Mouse (Mus musculus) intestine, embryonic 15.5 days (tissue): ENCODE data around the gene Wrap53. TPM values are rescaled to one million over a fixed set of nuclear protein-coding genes. Genes with fewer than 3 reads are reported as not detected.
A peak's percentile ranks its signal among the peaks of the same experiment; 100 is the strongest.
"Not testable (repeated sequence)": the region's sequence is repeated elsewhere in the genome, so short reads cannot be mapped to it uniquely, and the experiment has no call there.

Source experiments
- ATAC-seq: fragments of 200-750 bp; cut with Nextera tagmentation; 2 replicates; pipeline ENCODE4 v1.8.0; 2017; ENCODE audit warnings: moderate TSS enrichment, moderate library complexity
- H3K27ac ChIP-seq: fragments of 300-500 bp; sonication (generic); 2 replicates; pipeline ENCODE4 v1.5.1; 2015; ENCODE audit warnings: mild to moderate bottlenecking, inconsistent platforms
- H3K27me3 ChIP-seq: fragments of 300-500 bp; sonication (generic); replicated peaks from 2 replicates; pipeline ENCODE4 v1.6.1; 2015; ENCODE audit warnings: inconsistent platforms
- H3K36me3 ChIP-seq: fragments of 300-500 bp; sonication (generic); 2 replicates; pipeline ENCODE4 v1.6.1; 2015; ENCODE audit warnings: inconsistent platforms
- H3K4me1 ChIP-seq: fragments of 300-500 bp; sonication (generic); replicated peaks from 2 replicates; pipeline ENCODE4 v1.6.1; 2015; ENCODE audit warnings: inconsistent platforms
- H3K4me2 ChIP-seq: fragments of 300-500 bp; sonication (generic); replicated peaks from 2 replicates; pipeline ENCODE4 v1.6.1; 2015; ENCODE audit warnings: mild to moderate bottlenecking, inconsistent platforms
- H3K4me3 ChIP-seq: fragments of 300-500 bp; sonication (generic); replicated peaks from 2 replicates; pipeline ENCODE4 v1.5.1; 2015; ENCODE audit warnings: inconsistent platforms
- H3K9ac ChIP-seq: fragments of 300-500 bp; sonication (generic); 2 replicates; pipeline ENCODE4 v1.6.1; 2015; ENCODE audit warnings: inconsistent platforms
- H3K9me3 ChIP-seq: fragments of 300-500 bp; sonication (generic); 2 replicates; pipeline ENCODE4 v1.6.1; 2016; ENCODE audit warnings: inconsistent platforms
- WGBS: fragments of 180-500 bp; shearing (Covaris S2); methylation state at CpG from one replicate; pipeline ENCODE4 v1.1.7; 2015; 5-methylcytosine and 5-hydroxymethylcytosine counted together
- polyA plus RNA-seq: library from polyadenylated mRNA; unstranded; fragments of >200 nt; fragmentation: Nextera tagmentation; extraction: Ambion mirVana; gene quantifications from 2 replicates; pipeline ENCODE4 v1.2.1, GENCODE M21; 2015

The Wrap53 gene
- 25.1 and 25.6 TPM in 2 replicates for polyA plus RNA-seq

DNA sequence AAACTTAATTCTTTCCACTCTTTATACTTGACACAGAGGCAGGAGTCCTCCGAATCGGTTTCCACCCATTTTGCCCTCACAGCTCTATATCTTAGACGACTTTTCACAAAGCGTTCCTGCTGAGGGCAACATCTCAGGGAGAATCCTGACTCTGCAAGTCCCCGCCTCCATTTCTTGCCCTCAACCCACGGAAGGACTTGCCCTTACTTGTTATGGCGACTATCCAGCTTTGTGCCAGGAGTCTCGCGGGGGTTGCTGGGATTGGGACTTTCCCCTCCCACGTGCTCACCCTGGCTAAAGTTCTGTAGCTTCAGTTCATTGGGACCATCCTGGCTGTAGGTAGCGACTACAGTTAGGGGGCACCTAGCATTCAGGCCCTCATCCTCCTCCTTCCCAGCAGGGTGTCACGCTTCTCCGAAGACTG, at the start of gene Wrap53, which contains the start of gene Trp53:
TSS of gene Wrap53 (minus strand) at position 165 of the 424 bp plus-strand sequence.
TSS of gene Trp53 (plus strand) at position 269 of the 424 bp plus-strand sequence.
- peak within 1 kb of the TSS; percentile 72 for H3K9ac ChIP-seq
- no peaks in the 10 kb centered on the region for H3K36me3 ChIP-seq
- H3K27me3 ChIP-seq: no peaks in the 10 kb centered on the region
- H3K4me2 ChIP-seq: peak within 1 kb of the TSS; percentile 83
- peak within 1 kb of the TSS; percentile 73 for H3K4me3 ChIP-seq
- WGBS: under 1% methylated on average over 13 of the region's 13 CpGs
- no peaks in the 10 kb centered on the region for H3K9me3 ChIP-seq
- peaks cover 28% of the 10 kb centered on the region for H3K4me1 ChIP-seq
- ATAC-seq: peak; percentile 68
- peak within 1 kb of the TSS; percentile 94 for H3K27ac ChIP-seq

DNA sequence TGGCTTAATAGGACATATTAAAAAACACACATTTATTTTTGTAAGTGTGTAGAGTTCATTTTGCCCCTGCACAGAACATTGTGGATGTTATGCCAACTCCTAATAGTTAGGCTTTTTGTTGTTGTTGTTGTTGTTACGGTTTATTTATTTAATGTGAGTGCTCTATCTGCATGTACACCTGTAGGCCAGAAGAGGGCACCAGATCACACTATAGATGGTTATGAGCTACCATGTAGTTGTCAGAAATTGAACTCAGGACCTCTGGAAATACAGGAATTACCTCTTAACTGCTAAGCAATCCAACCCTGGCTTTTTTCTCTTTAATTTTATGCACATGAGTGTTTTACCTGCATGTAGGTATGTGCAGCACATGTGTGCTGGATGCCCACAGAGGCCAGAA, 49.7 kb upstream of the Wrap53 start:
- Histone ChIP-seq H3K27ac (no peak overlapping the region), H3K27me3 (no peaks in the 10 kb centered on the region), H3K4me3 (no peak overlapping the region), H3K9ac (no peak overlapping the region), H3K4me2 (no peak overlapping the region), H3K36me3 (no peaks in the 10 kb centered on the region), H3K9me3 (no peaks in the 10 kb centered on the region), H3K4me1 (peaks cover 4% of the 10 kb centered on the region; the same call in 1 of the 2 replicates)
- WGBS: 80% methylated on average over 1 of the region's 1 CpGs
- ATAC-seq: no peak

DNA sequence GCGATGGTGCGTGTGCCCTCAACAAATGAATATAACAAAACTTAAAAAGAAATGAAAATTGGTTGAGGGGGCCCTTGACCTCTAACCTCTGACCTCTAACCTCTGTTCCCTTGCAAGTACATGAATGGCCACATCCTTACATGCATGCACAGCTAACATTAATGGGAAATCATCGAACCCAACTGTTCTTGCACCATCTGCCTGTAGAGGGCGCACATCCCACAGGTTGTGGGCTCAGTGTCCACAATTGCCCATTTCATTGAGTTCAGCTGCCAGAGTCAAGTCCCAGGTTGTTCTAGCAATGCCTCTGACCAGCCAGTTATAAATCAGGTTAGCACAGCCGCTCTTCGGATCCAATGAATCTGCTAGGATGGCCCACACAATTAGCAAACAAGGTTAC, 48.2 kb upstream of the Wrap53 start:
- no peaks in the 10 kb centered on the region for H3K27me3 ChIP-seq
- 36% methylated on average over 6 of the region's 6 CpGs for WGBS
- no peak overlapping the region for H3K4me3 ChIP-seq
- no peak overlapping the region for H3K9ac ChIP-seq
- ATAC-seq: no peak
- H3K36me3 ChIP-seq: no peaks in the 10 kb centered on the region
- no peak overlapping the region for H3K27ac ChIP-seq
- no peaks in the 10 kb centered on the region for H3K4me1 ChIP-seq
- no peak overlapping the region for H3K4me2 ChIP-seq
- H3K9me3 ChIP-seq: no peaks in the 10 kb centered on the region

DNA sequence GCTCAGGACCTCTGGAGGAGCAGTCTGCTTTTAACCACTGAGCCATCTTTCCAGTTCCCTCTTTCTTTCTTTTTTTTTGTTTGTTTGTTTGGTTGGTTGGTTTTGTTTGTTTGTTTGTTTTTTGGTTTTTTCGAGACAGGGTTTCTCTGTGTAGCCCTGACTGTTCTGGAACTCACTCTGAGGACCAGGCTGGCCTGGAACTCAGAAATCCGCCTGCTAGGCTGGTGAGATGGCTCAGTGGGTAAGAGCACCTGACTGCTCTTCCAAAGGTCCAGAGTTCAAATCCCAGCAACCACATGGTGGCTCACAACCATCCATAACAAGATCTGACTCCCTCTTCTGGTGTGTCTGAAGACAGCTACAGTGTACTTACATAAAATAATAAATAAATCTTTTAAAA, 44.3 kb upstream of the Wrap53 start:
- not testable (repeated sequence) for H3K9me3 ChIP-seq, ATAC-seq, H3K4me3 ChIP-seq, H3K4me2 ChIP-seq, H3K36me3 ChIP-seq, H3K27me3 ChIP-seq, H3K9ac ChIP-seq, H3K27ac ChIP-seq, H3K4me1 ChIP-seq
- 90% methylated on average over 2 of the region's 2 CpGs for WGBS

DNA sequence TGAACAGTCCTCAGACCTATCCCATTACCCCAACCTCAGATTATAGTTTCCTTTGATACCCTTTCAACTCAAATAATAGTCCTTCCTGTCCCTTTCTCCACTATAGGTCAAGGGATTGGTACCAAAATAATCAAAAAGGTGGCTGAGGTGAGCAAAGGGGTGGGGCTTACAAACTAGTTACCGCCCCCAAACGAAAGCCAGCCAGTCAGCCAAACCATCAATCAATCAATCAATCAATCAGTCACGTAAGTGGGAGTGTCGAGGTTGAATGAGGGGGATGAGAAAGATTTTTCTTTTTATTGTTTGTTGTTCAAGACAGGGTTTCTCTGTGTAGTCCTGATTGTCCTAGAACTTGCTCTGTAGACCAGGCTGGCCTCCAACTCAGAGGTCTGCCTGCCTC, 43.0 kb upstream of the Wrap53 start:
- Histone ChIP-seq H3K4me3 (no peak overlapping the region), H3K9ac (no peak overlapping the region), H3K4me1 (peaks cover 10% of the 10 kb centered on the region; the same call in 1 of the 2 replicates), H3K9me3 (no peaks in the 10 kb centered on the region), H3K27me3 (no peaks in the 10 kb centered on the region), H3K36me3 (no peaks in the 10 kb centered on the region), H3K4me2 (peak overlapping the region; percentile 81), H3K27ac (no peak overlapping the region)
- 78% methylated on average over 4 of the region's 4 CpGs for WGBS
- no peak for ATAC-seq

DNA sequence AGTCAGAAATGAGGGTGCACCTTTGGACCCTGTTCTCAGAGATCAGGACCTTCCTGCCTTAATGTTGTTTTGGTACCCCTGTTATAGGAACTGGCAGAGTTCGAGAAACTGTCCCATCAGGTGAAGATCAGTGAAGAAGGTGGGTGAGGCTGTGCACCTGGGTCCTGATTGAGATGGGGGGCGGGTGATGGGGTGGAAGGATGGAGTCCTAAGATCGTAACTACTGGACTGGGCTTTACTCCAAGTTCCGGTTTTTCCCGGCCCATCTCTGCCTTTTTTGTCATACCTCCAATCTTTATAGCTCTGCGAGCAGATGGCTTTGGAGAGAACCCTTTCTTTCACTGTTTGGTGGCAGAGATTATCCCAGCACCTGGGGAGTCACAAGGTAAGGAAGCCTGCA, 42.4 kb upstream of the Wrap53 start:
- Histone ChIP-seq H3K27ac (0 out of 2 replicates have a peak overlapping the region, but pooled peaks have one; percentile 66), H3K27me3 (no peaks in the 10 kb centered on the region), H3K9me3 (no peaks in the 10 kb centered on the region), H3K4me1 (peaks cover 10% of the 10 kb centered on the region; the same call in 1 of the 2 replicates), H3K4me3 (peak overlapping the region; percentile 55), H3K9ac (peak overlapping the region; percentile 71), H3K4me2 (peak overlapping the region; percentile 81), H3K36me3 (no peaks in the 10 kb centered on the region)
- no peak; the same call in 1 of the 2 replicates for ATAC-seq
- WGBS: 19% methylated on average over 6 of the region's 6 CpGs

DNA sequence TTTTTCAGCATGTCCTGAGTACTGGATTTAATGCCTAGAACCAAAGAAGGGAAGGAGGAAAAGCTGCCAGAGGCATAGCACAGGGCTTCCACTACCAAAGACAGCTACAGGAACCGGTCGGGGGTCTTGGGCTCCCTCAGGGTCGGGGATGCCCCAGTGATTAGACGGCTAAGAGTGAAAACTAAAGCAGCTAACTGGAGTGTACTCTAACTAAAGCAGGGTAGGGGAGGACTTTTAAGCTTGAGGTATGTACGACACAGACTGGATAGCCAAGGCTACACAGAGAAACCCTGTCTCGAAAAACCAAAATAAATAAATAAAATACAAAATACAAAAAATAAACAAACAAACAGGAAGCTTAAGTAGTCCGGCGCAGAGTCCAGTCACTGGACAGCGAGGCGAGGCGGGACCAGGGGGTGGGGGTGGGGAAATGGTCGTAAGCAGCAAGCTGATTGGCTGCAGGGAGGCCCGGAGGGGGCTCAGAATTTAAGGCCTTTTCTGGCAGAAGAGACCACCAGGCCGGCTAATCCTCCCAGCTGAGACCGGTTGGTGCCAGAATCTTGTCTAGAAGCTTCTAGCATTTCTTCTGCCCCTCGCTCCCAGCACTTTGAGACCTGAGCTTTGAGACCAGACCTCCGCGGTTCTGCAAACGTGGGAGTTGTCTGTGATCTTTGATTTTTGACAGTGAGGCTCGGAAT, 41.7 kb upstream of the Wrap53 start, which contains the start of gene Sat2:
TSS of gene Sat2 (plus strand) at position 454 of the 698 bp plus-strand sequence.
- H3K4me2 ChIP-seq: peak within 1 kb of the TSS; percentile 81
- H3K4me3 ChIP-seq: peak within 1 kb of the TSS; percentile 55
- H3K27ac ChIP-seq: peak within 1 kb of the TSS; percentile 66
- peak; percentile 88 for ATAC-seq
- H3K27me3 ChIP-seq: no peaks in the 10 kb centered on the region
- H3K9ac ChIP-seq: peak within 1 kb of the TSS; percentile 71
- no peaks in the 10 kb centered on the region for H3K36me3 ChIP-seq
- H3K9me3 ChIP-seq: no peaks in the 10 kb centered on the region
- 3% methylated on average over 20 of the region's 20 CpGs for WGBS
- H3K4me1 ChIP-seq: peaks cover 10% of the 10 kb centered on the region; the same call in 1 of the 2 replicates

DNA sequence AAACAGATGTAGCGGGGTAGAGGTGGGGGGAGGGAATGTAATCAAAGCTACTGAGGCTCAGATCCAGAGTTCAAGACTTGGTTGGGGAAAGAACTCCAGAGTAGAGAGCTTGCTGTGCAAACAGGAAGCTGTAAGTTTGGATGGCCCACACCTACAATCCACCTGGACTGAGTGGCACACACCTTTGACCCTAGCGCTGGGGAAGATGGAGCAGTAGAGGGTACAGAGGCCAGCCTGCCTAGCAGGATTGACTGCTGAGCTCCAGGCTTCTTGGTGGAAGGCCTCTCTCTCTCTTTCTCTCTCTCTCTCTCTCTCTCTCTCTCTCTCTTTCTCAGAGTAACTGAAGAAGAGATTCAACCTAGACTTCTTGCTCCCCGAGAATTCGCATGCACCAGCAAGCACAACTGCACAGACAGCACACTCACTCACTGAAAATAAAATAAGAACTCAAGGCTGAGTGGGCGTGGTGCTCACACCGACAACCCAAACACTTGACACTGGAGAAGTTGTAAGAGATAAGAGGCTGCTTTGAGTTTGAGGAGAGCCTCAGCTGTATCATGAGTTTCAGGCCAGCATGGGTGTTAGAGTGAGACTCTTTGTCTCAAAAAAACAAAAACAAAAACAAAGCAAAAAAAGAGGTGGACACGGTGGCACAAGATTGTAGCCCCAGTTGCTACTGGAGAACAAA, 40.5 kb upstream of the Wrap53 start:
- H3K4me2 ChIP-seq: no peak overlapping the region; the same call in 1 of the 2 replicates
- H3K4me3 ChIP-seq: no peak overlapping the region
- H3K27ac ChIP-seq: no peak overlapping the region
- 60% methylated on average over 7 of the region's 7 CpGs for WGBS
- H3K9ac ChIP-seq: no peak overlapping the region
- H3K9me3 ChIP-seq: no peaks in the 10 kb centered on the region
- peaks cover 10% of the 10 kb centered on the region; the same call in 1 of the 2 replicates for H3K4me1 ChIP-seq
- no peaks in the 10 kb centered on the region; the same call in 1 of the 2 replicates for H3K27me3 ChIP-seq
- peak; percentile 64 for ATAC-seq
- H3K36me3 ChIP-seq: no peaks in the 10 kb centered on the region

DNA sequence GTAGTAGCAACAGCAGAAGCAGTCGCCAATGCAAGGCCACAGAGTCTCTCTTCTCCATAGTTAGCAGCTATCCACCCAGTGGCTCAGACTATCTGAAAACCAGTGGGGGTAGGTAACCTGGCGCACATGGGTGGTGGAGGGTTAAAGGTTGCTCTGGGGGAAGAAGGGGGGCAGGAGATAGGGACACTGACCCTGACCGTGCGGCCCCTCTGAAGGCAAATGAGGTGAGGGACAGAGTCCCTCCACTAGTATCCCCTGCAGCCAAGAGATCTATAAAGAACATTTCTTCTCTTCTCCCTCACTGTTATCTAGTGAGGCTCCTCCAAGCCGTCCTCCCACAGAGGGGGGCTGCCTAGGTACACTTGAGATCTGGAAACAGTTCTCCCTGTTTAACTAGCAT, 37.8 kb upstream of the Wrap53 start, which contains the start of gene Shbg:
TSS of gene Shbg (minus strand) at position 101 of the 400 bp plus-strand sequence.
- Histone ChIP-seq H3K27me3 (no peaks in the 10 kb centered on the region; the same call in 1 of the 2 replicates), H3K9ac (no peak within 1 kb of the TSS), H3K4me1 (peaks cover 12% of the 10 kb centered on the region), H3K4me2 (no peak within 1 kb of the TSS), H3K27ac (no peak within 1 kb of the TSS), H3K4me3 (no peak within 1 kb of the TSS), H3K9me3 (no peaks in the 10 kb centered on the region), H3K36me3 (no peaks in the 10 kb centered on the region)
- 58% methylated on average over 5 of the region's 5 CpGs for WGBS
- ATAC-seq: no peak

DNA sequence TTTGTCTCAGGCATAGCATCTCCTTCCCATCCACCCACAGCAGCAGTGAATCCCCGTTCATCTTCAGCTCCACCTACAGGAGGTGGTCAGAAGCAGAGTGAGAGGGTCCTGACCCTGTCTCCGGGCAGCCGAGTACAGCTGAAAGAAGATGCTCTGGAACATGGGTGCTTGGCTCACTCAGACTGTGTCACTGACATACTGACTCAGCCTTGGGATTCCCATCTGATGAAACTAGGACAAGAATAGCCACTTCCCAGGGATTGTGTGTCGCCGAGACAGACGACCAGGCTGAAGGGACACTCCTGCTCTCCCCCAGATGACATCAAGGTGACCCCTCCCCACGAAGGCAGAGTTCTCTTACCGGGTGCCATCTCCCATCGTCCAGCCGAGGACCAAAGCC, 36.7 kb upstream of the Wrap53 start:
- 52% methylated on average over 10 of the region's 10 CpGs for WGBS
- no peaks in the 10 kb centered on the region for H3K36me3 ChIP-seq

DNA sequence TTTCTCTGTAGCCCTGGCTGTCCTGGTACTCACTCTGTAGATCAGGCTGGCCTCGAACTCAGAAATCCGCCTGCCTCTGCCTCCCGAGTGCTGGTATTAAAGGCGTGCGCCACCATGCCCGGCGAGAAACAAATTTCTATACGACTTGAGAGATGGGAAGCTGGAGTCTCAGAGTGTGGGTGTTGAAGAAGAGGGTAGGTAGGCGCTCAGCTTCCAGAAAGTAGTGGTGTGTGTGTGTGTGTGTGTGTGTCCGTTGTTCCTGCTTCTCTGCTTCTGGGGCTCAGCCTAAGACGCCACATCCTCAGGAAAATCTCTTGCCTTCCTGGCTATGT, 34.2 kb upstream of the Wrap53 start:
- peak; percentile 22; the same call in 1 of the 2 replicates for ATAC-seq
- not testable (repeated sequence) for H3K4me3 ChIP-seq, H3K9ac ChIP-seq, H3K4me1 ChIP-seq, H3K9me3 ChIP-seq, H3K27me3 ChIP-seq, H3K36me3 ChIP-seq, H3K27ac ChIP-seq
- WGBS: 56% methylated on average over 11 of the region's 11 CpGs
- peak overlapping the region; percentile 44 for H3K4me2 ChIP-seq

More for the DNA sequence above, 36.7 kb upstream of the Wrap53 start:
- no peak overlapping the region for H3K27ac ChIP-seq
- ATAC-seq: no peak
- H3K4me3 ChIP-seq: no peak overlapping the region
- H3K9me3 ChIP-seq: no peaks in the 10 kb centered on the region
- no peak overlapping the region for H3K9ac ChIP-seq
- H3K4me1 ChIP-seq: peaks cover 7% of the 10 kb centered on the region
- no peak overlapping the region for H3K4me2 ChIP-seq
- no peaks in the 10 kb centered on the region; the same call in 1 of the 2 replicates for H3K27me3 ChIP-seq

DNA sequence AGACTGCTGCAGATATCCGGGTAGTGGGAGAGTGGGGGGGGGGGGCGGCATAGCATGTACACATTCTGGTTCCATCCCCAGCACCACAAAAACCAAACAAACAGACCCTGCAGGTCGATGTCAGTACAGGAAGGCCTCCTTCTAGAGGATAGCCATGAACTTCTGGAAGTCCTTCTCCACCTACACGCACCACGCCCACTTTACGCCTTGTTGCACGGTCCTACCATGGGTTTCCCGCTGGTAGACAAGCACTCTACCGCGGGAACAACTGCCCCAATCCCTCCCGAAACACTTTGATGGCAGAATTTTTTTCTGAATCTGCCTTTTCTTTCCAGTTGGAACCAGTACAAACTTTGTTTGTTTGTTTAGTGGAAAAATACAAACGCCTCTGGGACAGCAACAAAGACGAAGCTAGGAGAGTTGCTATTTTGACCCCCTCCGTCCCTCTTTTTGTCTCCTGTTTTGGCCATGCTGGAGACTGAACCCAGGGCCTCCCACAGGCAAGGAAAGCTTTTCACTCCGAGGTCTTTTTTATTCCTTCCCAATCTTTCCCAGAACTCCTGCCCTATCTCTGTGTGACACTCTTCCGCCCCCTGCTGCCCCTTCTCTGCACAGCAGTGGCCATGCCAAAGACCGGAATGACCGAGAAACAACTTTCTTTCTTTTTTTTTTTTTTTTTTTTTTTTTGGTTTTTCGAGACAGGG, 33.6 kb upstream of the Wrap53 start:
- H3K9ac ChIP-seq: 0 out of 2 replicates have a peak overlapping the region, but pooled peaks have one; percentile 17
- no peaks in the 10 kb centered on the region for H3K9me3 ChIP-seq
- no peaks in the 10 kb centered on the region; the same call in 1 of the 2 replicates for H3K27me3 ChIP-seq
- peak; percentile 80 for ATAC-seq
- peak overlapping the region; percentile 44 for H3K4me2 ChIP-seq
- no peaks in the 10 kb centered on the region for H3K36me3 ChIP-seq
- no peak overlapping the region for H3K27ac ChIP-seq
- peaks cover 4% of the 10 kb centered on the region; the same call in 1 of the 2 replicates for H3K4me1 ChIP-seq
- H3K4me3 ChIP-seq: no peak overlapping the region
- 12% methylated on average over 19 of the region's 19 CpGs for WGBS
